Mouse (Mus musculus) thymus, adult 2 months (tissue): ENCODE measurements around the gene Spink8.
A peak's percentile ranks its signal among the peaks of the same experiment; 100 is the strongest.

ENCODE experiments used
- CTCF ChIP-seq: fragments of 200-500 bp; IDR thresholded peaks from 2 replicates; pipeline ENCODE4 v1.5.1; 2012; ENCODE audit warnings: mild to moderate bottlenecking, control low read depth, low read length, moderate library complexity, borderline replicate concordance; ENCODE audit not compliant: control insufficient read depth, poor library complexity, insufficient read depth; ENCODE audit errors: extremely low read depth
- POLR2A ChIP-seq: fragments of 200-500 bp; IDR thresholded peaks from 2 replicates; pipeline ENCODE4 v1.6.1; 2012; ENCODE audit warnings: mild to moderate bottlenecking, low read length, control low read depth, moderate library complexity; ENCODE audit not compliant: control insufficient read depth, poor library complexity, insufficient read depth; ENCODE audit errors: extremely low read depth

DNA sequence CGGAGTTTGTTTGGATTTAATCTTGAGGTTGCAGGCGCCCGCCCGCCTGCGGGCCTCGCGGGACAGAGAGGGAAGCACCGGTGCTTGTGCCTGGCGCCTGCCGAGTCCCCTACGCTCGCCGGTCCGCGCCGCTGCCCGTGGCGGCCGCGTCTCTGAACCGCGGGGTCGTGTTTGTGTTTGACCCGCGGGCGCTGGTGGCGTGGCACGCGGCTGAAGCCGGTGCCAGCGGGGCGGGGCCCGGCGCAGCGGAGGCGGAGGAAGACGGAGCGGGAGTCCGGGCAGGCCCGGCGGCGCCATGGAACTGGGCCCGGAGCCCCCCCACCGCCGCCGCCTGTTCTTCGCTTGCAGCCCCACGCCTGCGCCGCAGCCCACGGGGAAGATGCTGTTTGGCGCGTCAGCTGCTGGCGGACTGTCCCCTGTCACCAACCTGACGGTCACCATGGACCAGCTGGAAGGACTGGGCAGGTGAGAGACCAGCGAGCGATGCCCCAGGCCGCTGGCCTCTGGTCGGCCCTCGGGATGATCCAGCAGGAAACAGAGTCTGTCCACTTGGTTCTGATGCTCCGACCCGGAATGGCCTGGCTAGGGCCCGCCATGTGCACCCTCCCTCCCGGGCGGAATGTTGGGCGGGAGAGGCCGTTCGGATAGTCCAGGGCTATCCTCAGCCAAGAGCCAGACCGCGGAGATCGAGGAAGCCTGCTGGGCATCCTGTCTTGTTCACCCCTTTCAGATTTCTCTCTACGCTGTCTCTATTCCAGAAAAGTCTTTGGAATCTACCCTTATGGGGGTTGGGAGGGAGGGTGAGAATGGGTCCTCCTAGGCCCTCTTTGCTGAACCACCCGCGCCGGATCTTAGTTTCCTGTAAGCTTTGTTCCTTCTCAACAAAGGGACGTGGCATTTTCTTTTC is 63.9 kb downstream of the Spink8 start:
- 0 out of 2 replicates have a peak, but pooled peaks have one; percentile 16 for TF ChIP-seq CTCF
- TF ChIP-seq POLR2A: no peak
